Mouse (Mus musculus): Measurements from ENCODE around the gene Nmnat1. TPM values are rescaled to one million over a fixed set of nuclear protein-coding genes. Genes with fewer than 3 reads are reported as not detected.
A peak's percentile ranks its signal among the peaks of the same experiment; 100 is the strongest.

The Nmnat1 gene
- total RNA-seq (2022) = 10 to 100 TPM; 14.8 to 19.5 (median 17.8) TPM

- DNase-seq = peak; percentile 92
These were observed at the start of gene Nmnat1, which contains the start of gene Lzic for GRCm38 (mm10) chr4:149485053-149485824. Gene Nmnat1 (minus strand): TSS chr4:149485202. Gene Lzic (plus strand): TSS chr4:149485229.

- DNase-seq = no peak
These were observed 44.7 kb upstream of the Nmnat1 start for GRCm38 (mm10) chr4:149529691-149530090.

- no peak for DNase-seq
These were observed 42.8 kb upstream of the Nmnat1 start for GRCm38 (mm10) chr4:149527621-149528354.

GRCm38 (mm10) chr4:149526330-149526729 lies 41.3 kb upstream of the Nmnat1 start:
- DNase-seq = no peak

GRCm38 (mm10) chr4:149525811-149526210 lies 40.8 kb upstream of the Nmnat1 start:
- DNase-seq = no peak

GRCm38 (mm10) chr4:149525170-149525569 lies 40.2 kb upstream of the Nmnat1 start:
- no peak for DNase-seq

GRCm38 (mm10) chr4:149523961-149524360 lies 39.0 kb upstream of the Nmnat1 start:
- peak; percentile 55 for DNase-seq

- no peak for DNase-seq
These were observed 36.3 kb upstream of the Nmnat1 start for GRCm38 (mm10) chr4:149521258-149521657.

- no peak for DNase-seq
These were observed 33.6 kb upstream of the Nmnat1 start for GRCm38 (mm10) chr4:149518351-149519220.

GRCm38 (mm10) chr4:149517868-149518340 lies 32.9 kb upstream of the Nmnat1 start, which contains the start of gene Ctnnbip1:
Gene Ctnnbip1 (plus strand): TSS chr4:149518236.
- peak; percentile 98 for DNase-seq

- DNase-seq = no peak
These were observed 30.7 kb upstream of the Nmnat1 start for GRCm38 (mm10) chr4:149515706-149516105.

- DNase-seq = no peak
These were observed 27.1 kb upstream of the Nmnat1 start for GRCm38 (mm10) chr4:149512072-149512471.

GRCm38 (mm10) chr4:149511221-149511646 lies 26.2 kb upstream of the Nmnat1 start:
- no peak for DNase-seq

- no peak for DNase-seq
These were observed 21.9 kb upstream of the Nmnat1 start for GRCm38 (mm10) chr4:149506904-149507303.

GRCm38 (mm10) chr4:149505261-149505967 lies 20.4 kb upstream of the Nmnat1 start:
- DNase-seq = no peak

- no peak for DNase-seq
These were observed 19.9 kb upstream of the Nmnat1 start for GRCm38 (mm10) chr4:149504858-149505257.

GRCm38 (mm10) chr4:149504363-149504762 lies 19.4 kb upstream of the Nmnat1 start:
- no peak for DNase-seq

GRCm38 (mm10) chr4:149499790-149500189 lies 14.8 kb upstream of the Nmnat1 start:
- DNase-seq = no peak

GRCm38 (mm10) chr4:149498901-149499300 lies 13.9 kb upstream of the Nmnat1 start:
- DNase-seq = no peak

- no peak for DNase-seq
These were observed 11.6 kb upstream of the Nmnat1 start for GRCm38 (mm10) chr4:149496612-149497011.

- DNase-seq = no peak
These were observed 6.1 kb upstream of the Nmnat1 start for GRCm38 (mm10) chr4:149491151-149491550.
